27 mouse cellular contexts compared by ENCODE assay signal in genomic region chr1:93252586-93252985, GRCm38 (mm10). TPM values are rescaled to one million over a fixed set of nuclear protein-coding genes. Genes with fewer than 3 reads are reported as not detected.
DNase-seq lines count a peak whose midpoint lies in the region; ATAC-seq lines count a peak whose summit lies in the region.
"Had no signal": no experiment of that assay in that cellular context is flagged by ENCODE, and none has a peak within 500 bp of the region (broad histone marks: within the 10 kb centered on the region; RNA-seq: fewer than 3 reads in every experiment).

No protein-coding gene starts in this region.

- H3K9ac ChIP-seq in limb, embryonic 13.5 days: no peak overlapping the region
- H3K9ac ChIP-seq: heart, embryonic 12.5 days; hindbrain, embryonic 14.5 days; liver, embryonic 13.5 days; midbrain, embryonic 13.5 days had no signal

- intact Hi-C loops in heart, postnatal 14 days (cut with DNase I): no loop called here

- H3K4me3 ChIP-seq in limb, embryonic 13.5 days: no peak overlapping the region
- H3K4me3 ChIP-seq: gastrocnemius, adult 2 months; heart, adult 2 months; heart, embryonic 12.5 days; liver, embryonic 13.5 days; megakaryocyte, embryonic 14.5 days; midbrain, embryonic 13.5 days had no signal

- peaks cover 7% of the 10 kb centered on the region; the same call in 1 of the 2 replicates for H3K36me3 ChIP-seq in limb, embryonic 13.5 days
- H3K36me3 ChIP-seq: heart, embryonic 12.5 days; liver, embryonic 13.5 days; midbrain, embryonic 13.5 days had no signal

- 17% methylated on average over 2 of the region's 2 CpGs for WGBS in limb, embryonic 13.5 days

- 0 out of 2 replicates have a peak, but pooled peaks cover 3% of the 10 kb centered on the region for H3K27me3 ChIP-seq in limb, embryonic 13.5 days
- H3K27me3 ChIP-seq: liver, embryonic 13.5 days; midbrain, embryonic 13.5 days had no signal

- peak; percentile 93 for DNase-seq in heart, adult 11 months
- no peak for DNase-seq in heart, postnatal 14 days
- peak; percentile 40 for DNase-seq in 3T3-L1 (ENCODE audit: low read depth, low spot score)
- peak; percentile 28 for DNase-seq in lung, postnatal 10 days
- DNase-seq in thymus, postnatal 10 days (ENCODE audit: low spot score in 2 of 2): no peak
- DNase-seq: adrenal gland, adult 2 months; adrenal gland, postnatal 36 days; cerebellum, adult 18-20 months; cerebellum, postnatal 10 days; gastrocnemius, adult 2 months; gastrocnemius, postnatal 36 days; heart, adult 2 months; kidney, adult 9 months; kidney, postnatal 10 days; layer of hippocampus, adult 9-11 months; liver, embryonic 13.5 days; thymus, adult 18-20 months; thymus, postnatal 36 days had no signal

- no peak for ATAC-seq in limb, embryonic 13.5 days (ENCODE audit: low FRiP score, low read depth)
- no peak for ATAC-seq in megakaryocyte, adult 5-6 weeks (ENCODE audit: poor library complexity, severe bottlenecking)
- ATAC-seq: forebrain, embryonic 14.5 days; intestine, postnatal 0 days; midbrain, embryonic 13.5 days had no signal

- no peaks in the 10 kb centered on the region for H3K9me3 ChIP-seq in limb, embryonic 13.5 days
- H3K9me3 ChIP-seq: heart, embryonic 12.5 days; liver, embryonic 13.5 days; megakaryocyte, embryonic 14.5 days; midbrain, embryonic 13.5 days had no signal

- H3K27ac ChIP-seq in limb, embryonic 13.5 days: peak overlapping the region; percentile 55; the same call in 1 of the 2 replicates
- H3K27ac ChIP-seq: gastrocnemius, adult 2 months; heart, adult 2 months; hindbrain, embryonic 14.5 days; liver, embryonic 13.5 days; midbrain, embryonic 13.5 days; stomach, postnatal 0 days had no signal

- H3K4me1 ChIP-seq in limb, embryonic 13.5 days: peaks cover 52% of the 10 kb centered on the region
- H3K4me1 ChIP-seq: heart, embryonic 12.5 days; liver, embryonic 13.5 days; midbrain, embryonic 13.5 days had no signal

- 0 out of 2 replicates have a peak overlapping the region, but pooled peaks have one; percentile 7 for H3K4me2 ChIP-seq in limb, embryonic 13.5 days (replicated peaks)
- H3K4me2 ChIP-seq: heart, embryonic 12.5 days; hindbrain, embryonic 14.5 days; liver, embryonic 13.5 days; midbrain, embryonic 13.5 days had no signal

RNA-seq across cellular contexts. Expression of gene Sned1, which starts 16.9 kb away (rescaled TPM):
- total RNA-seq in heart, postnatal 14 days (2021): 10 to 100 TPM; 16.2 to 19.0 TPM
- 32.1 and 47.5 TPM in 2 replicates for polyA plus RNA-seq in limb, embryonic 13.5 days (2015; fragmentation: Nextera tagmentation; extraction: Ambion mirVana)
- total RNA-seq in megakaryocyte, adult 5-6 weeks (2015): 0.49 and 0.98 TPM in 2 replicates
- total RNA-seq in megakaryocyte, adult 5-6 weeks (2017): 0.53 and 1.3 TPM in 2 replicates

RNA-seq across cellular contexts. Expression of gene Mterf4, which starts 53.1 kb away (rescaled TPM):
- 10 to 100 TPM; 14.7 to 14.9 TPM for total RNA-seq in heart, postnatal 14 days (2021)
- polyA plus RNA-seq in limb, embryonic 13.5 days (2015; fragmentation: Nextera tagmentation; extraction: Ambion mirVana): 35.1 and 38.0 TPM in 2 replicates
- total RNA-seq in megakaryocyte, adult 5-6 weeks (2015): 4.6 and 11.3 TPM in 2 replicates
- 17.8 and 20.7 TPM in 2 replicates for total RNA-seq in megakaryocyte, adult 5-6 weeks (2017)

Comparison
In these comparisons a context has a peak if more than half of its experiments do, and no peak if none do; other contexts are left out.
1. DNase-seq: peak in heart, adult 11 months (single experiment), 3T3-L1 (single experiment) and lung, postnatal 10 days (single experiment); none in heart, postnatal 14 days (0 of 2) and thymus, postnatal 10 days (0 of 2).
2. RNA of gene Sned1, which starts 16.9 kb away (total RNA-seq): 16.2 to 19.0 TPM in heart, postnatal 14 days; 0.49 to 1.3 TPM in megakaryocyte, adult 5-6 weeks; every median in the first group is over 4 times any median in the second.